Comparison of ENCODE assay signal across 9 mouse cellular contexts in genomic region chr19:7436061-7436970, GRCm38 (mm10). TPM values are rescaled to one million over a fixed set of nuclear protein-coding genes. Genes with fewer than 3 reads are reported as not detected.
DNase-seq lines count a peak whose midpoint lies in the region; ATAC-seq and TF ChIP-seq lines count a peak whose summit lies in the region.
"Had no signal": no experiment of that assay in that cellular context is flagged by ENCODE, and none has a peak within 500 bp of the region (broad histone marks: within the 10 kb centered on the region; RNA-seq: fewer than 3 reads in every experiment).

No protein-coding gene starts in this region.

- peaks cover 39% of the 10 kb centered on the region for H3K36me3 ChIP-seq in liver, postnatal 0 days (replicated peaks; ENCODE audit: insufficient read depth, low read length)
- H3K36me3 ChIP-seq in stomach, embryonic 15.5 days: peaks cover 18% of the 10 kb centered on the region; the same call in 1 of the 2 replicates

- no peaks in the 10 kb centered on the region for H3K9me3 ChIP-seq in liver, postnatal 0 days (ENCODE audit: low read length)
- no peaks in the 10 kb centered on the region for H3K9me3 ChIP-seq in stomach, embryonic 15.5 days

- H3K4me2 ChIP-seq in liver, postnatal 0 days (ENCODE audit: low read depth, low read length): no peak overlapping the region
- H3K4me2 ChIP-seq in stomach, embryonic 15.5 days: no peak overlapping the region

- H3K4me3 ChIP-seq in liver, postnatal 0 days (ENCODE audit: low read depth, low read length): no peak overlapping the region
- no peak overlapping the region for H3K4me3 ChIP-seq in stomach, embryonic 15.5 days (replicated peaks)

- TF ChIP-seq CTCF in liver, postnatal 0 days (IDR thresholded peaks at IDR 0.05; ENCODE audit: low read depth): peak; percentile 82

- H3K27ac ChIP-seq in liver, postnatal 0 days (ENCODE audit: low read depth): no peak overlapping the region
- H3K27ac ChIP-seq in stomach, embryonic 15.5 days: no peak overlapping the region
- H3K27ac ChIP-seq: macrophage had no signal

- intact Hi-C loops in left cerebral cortex, postnatal 10 days (cut with DNase I): no loop called here
- intact Hi-C loops in left cerebral cortex, postnatal 4 days (cut with DNase I): no loop called here
- intact Hi-C loops in heart, postnatal 10 days (cut with DNase I): loop anchor here (1.0 to 5.0 kb wide), 2 partner anchors 202 to 369 kb away; no protein-coding TSS in a partner anchor

- ATAC-seq in liver, postnatal 0 days: 0 out of 2 replicates have a peak, but pooled peaks have one; percentile 43
- ATAC-seq in stomach, embryonic 15.5 days (ENCODE audit: insufficient read depth, low FRiP score, low read depth): peak; percentile 75; the same call in 1 of the 2 replicates

- H3K27me3 ChIP-seq in liver, postnatal 0 days (ENCODE audit: insufficient read depth, low read length): no peaks in the 10 kb centered on the region
- no peaks in the 10 kb centered on the region for H3K27me3 ChIP-seq in stomach, embryonic 15.5 days (replicated peaks)

- DNase-seq in left cerebral cortex, postnatal 10 days (ENCODE audit: extremely low spot score in 1 of 2, low spot score in 2 of 2): peak; percentile 28 to 69
- no peak for DNase-seq in left cerebral cortex, postnatal 4 days
- DNase-seq in ES-CJ7 (ENCODE audit: low read depth, low spot score): peak; percentile 78
- DNase-seq in c-Kit-positive CD71-positive TER-119-positive erythroid progenitor cells, embryonic 14.5 days (ENCODE audit: low spot score): peak; percentile 56
- peak; percentile 77 to 83 for DNase-seq in heart, postnatal 10 days
- DNase-seq in liver, postnatal 0 days: no peak
- no peak for DNase-seq in spleen, postnatal 14 days (ENCODE audit: low spot score in 2 of 2)

- 0 out of 2 replicates have a peak, but pooled peaks cover under 1% of the 10 kb centered on the region for H3K4me1 ChIP-seq in liver, postnatal 0 days (ENCODE audit: insufficient read depth)
- H3K4me1 ChIP-seq in stomach, embryonic 15.5 days: peaks cover 7% of the 10 kb centered on the region; the same call in 1 of the 2 replicates

- WGBS in liver, postnatal 0 days (ENCODE audit: insufficient replicate concordance): 69% methylated on average over 5 of the region's 5 CpGs
- 68% methylated on average over 5 of the region's 5 CpGs for WGBS in stomach, embryonic 15.5 days

- no peak for TF ChIP-seq EP300 in liver, postnatal 0 days (IDR thresholded peaks at IDR 0.05; ENCODE audit: low read depth)

- no peak overlapping the region for H3K9ac ChIP-seq in liver, postnatal 0 days (replicated peaks)
- H3K9ac ChIP-seq in stomach, embryonic 15.5 days: no peak overlapping the region

RNA-seq across cellular contexts. Expression of gene 2700081O15Rik, which starts 18.9 kb away (rescaled TPM):
- 10 to 100 TPM; 51.2 to 51.5 TPM for total RNA-seq in left cerebral cortex, postnatal 10 days (2021)
- total RNA-seq in left cerebral cortex, postnatal 4 days (2021): 100 to 1,000 TPM; 145 to 166 TPM
- 10 to 100 TPM; 25.1 to 32.8 TPM for total RNA-seq in heart, postnatal 10 days (2021)
- polyA plus RNA-seq in liver, postnatal 0 days (2015; fragmentation: Nextera tagmentation; extraction: Ambion mirVana): 0.58 and 0.75 TPM in 2 replicates
- 6.5 and 7.5 TPM in 2 replicates for polyA plus RNA-seq in stomach, embryonic 15.5 days (2015; fragmentation: Nextera tagmentation; extraction: Ambion mirVana)

RNA-seq across cellular contexts. Expression of gene Rtn3, which starts 46.8 kb away (rescaled TPM):
- total RNA-seq in left cerebral cortex, postnatal 10 days (2021): 100 to 1,000 TPM; 927 to 930 TPM
- total RNA-seq in left cerebral cortex, postnatal 4 days (2021): 100 to 1,000 TPM; 589 to 625 TPM
- total RNA-seq in heart, postnatal 10 days (2021): 100 to 1,000 TPM in 1 of 2 experiments, 10 to 100 TPM in 1; 99.1 to 107 TPM
- 62.2 and 63.0 TPM in 2 replicates for polyA plus RNA-seq in liver, postnatal 0 days (2015; fragmentation: Nextera tagmentation; extraction: Ambion mirVana)
- 140 and 149 TPM in 2 replicates for polyA plus RNA-seq in stomach, embryonic 15.5 days (2015; fragmentation: Nextera tagmentation; extraction: Ambion mirVana)

RNA-seq across cellular contexts. Expression of gene Spindoc, which starts 53.5 kb away (rescaled TPM):
- 10 to 100 TPM; 33.4 to 38.2 TPM for total RNA-seq in left cerebral cortex, postnatal 10 days (2021)
- 10 to 100 TPM; 38.9 to 43.9 TPM for total RNA-seq in left cerebral cortex, postnatal 4 days (2021)
- total RNA-seq in heart, postnatal 10 days (2021): 10 to 100 TPM; 27.2 to 28.5 TPM
- 2.2 and 3.6 TPM in 2 replicates for polyA plus RNA-seq in liver, postnatal 0 days (2015; fragmentation: Nextera tagmentation; extraction: Ambion mirVana)
- polyA plus RNA-seq in stomach, embryonic 15.5 days (2015; fragmentation: Nextera tagmentation; extraction: Ambion mirVana): 22.5 and 22.8 TPM in 2 replicates

RNA-seq across cellular contexts. Expression of gene Atl3, which starts 57.5 kb away (rescaled TPM):
- 10 to 100 TPM; 19.4 to 21.6 TPM for total RNA-seq in left cerebral cortex, postnatal 10 days (2021)
- 10 to 100 TPM; 23.6 to 24.6 TPM for total RNA-seq in left cerebral cortex, postnatal 4 days (2021)
- total RNA-seq in heart, postnatal 10 days (2021): 10 to 100 TPM; 33.4 to 34.8 TPM
- 7.2 and 7.7 TPM in 2 replicates for polyA plus RNA-seq in liver, postnatal 0 days (2015; fragmentation: Nextera tagmentation; extraction: Ambion mirVana)
- 17.1 and 17.4 TPM in 2 replicates for polyA plus RNA-seq in stomach, embryonic 15.5 days (2015; fragmentation: Nextera tagmentation; extraction: Ambion mirVana)

Comparison
In these comparisons a context has a peak if more than half of its experiments do, and no peak if none do; other contexts are left out.
1. DNase-seq: peak in left cerebral cortex, postnatal 10 days (2 of 2), ES-CJ7 (single experiment), c-Kit-positive CD71-positive TER-119-positive erythroid progenitor cells, embryonic 14.5 days (single experiment) and heart, postnatal 10 days (2 of 2); none in left cerebral cortex, postnatal 4 days (single experiment), liver, postnatal 0 days (single experiment) and spleen, postnatal 14 days (0 of 2).
2. RNA of gene Rtn3, which starts 46.8 kb away (total RNA-seq): 927 to 930 TPM in left cerebral cortex, postnatal 10 days and 589 to 625 TPM in left cerebral cortex, postnatal 4 days; 99.1 to 107 TPM in heart, postnatal 10 days; every median in the first group is over 4 times any median in the second.